Mouse (Mus musculus): Measurements from ENCODE around the gene Nop58. TPM values are rescaled to one million over a fixed set of nuclear protein-coding genes. Genes with fewer than 3 reads are reported as not detected.

Gene Nop58
- total and polyA plus RNA-seq, 3 experiments = 297 to 752 (median 523) TPM

- dilution Hi-C loops (cut with MboI; ENCODE audit: extremely low pct_ligation_motif_present, extremely low pct_unique_long_range_greater_than_20kb, low sequenced_read_pairs) = no loop called here
- Histone ChIP-seq H3K27ac (ENCODE audit: insufficient read depth, low read depth) (no peak overlapping the region), H3K9me3 (replicated peaks; ENCODE audit: low read length) (no peaks in the 10 kb centered on the region), H3K9ac (ENCODE audit: insufficient read depth, low read depth) (no peak overlapping the region), H3K4me1 (ENCODE audit: control insufficient read depth in 1 of 2, insufficient read depth in 2 of 2) (no peaks in the 10 kb centered on the region), H3K4me2 (ENCODE audit: insufficient read depth, low read depth, poor library complexity, severe bottlenecking) (no peak overlapping the region), H3K4me3 (replicated peaks in 1 of 3; ENCODE audit: low read depth in 2 of 3, low read length in 2 of 3, poor library complexity in 1 of 3) (no peak overlapping the region), H3K27me3 (replicated peaks) (no peaks in the 10 kb centered on the region), H3K79me2 (replicated peaks; ENCODE audit: control insufficient read depth, extremely low read depth, insufficient read depth, poor library complexity, severe bottlenecking) (no peaks in the 10 kb centered on the region), H3K36me3 (replicated peaks in 1 of 2; ENCODE audit: control insufficient read depth in 1 of 2, insufficient read depth in 1 of 2, low read length in 1 of 2) (no peaks in the 10 kb centered on the region)
- DNase-seq (ENCODE audit: extremely low read depth) = no peak
- in situ Hi-C loops (cut with MboI; ENCODE audit: low pct_ligation_motif_present, low pct_unique_long_range_greater_than_20kb, low sequenced_read_pairs) = no loop called here
- TF ChIP-seq HCFC1 (IDR thresholded peaks at IDR 0.05; ENCODE audit: low read depth, low read length) (no peak), MYC (IDR thresholded peaks at IDR 0.05; ENCODE audit: low read depth, low read length) (no peak), EP300 (IDR thresholded peaks at IDR 0.05; ENCODE audit: low read length) (no peak), MEF2A (IDR thresholded peaks at IDR 0.05; ENCODE audit: borderline replicate concordance, low read depth, low read length) (no peak), KAT2A (IDR thresholded peaks at IDR 0.05; ENCODE audit: insufficient replicate concordance, low read length) (no peak), JUND (conservative IDR thresholded peaks at IDR 0.05; ENCODE audit: low read depth, low read length) (no peak), NELFE (IDR thresholded peaks at IDR 0.05; ENCODE audit: low read depth, low read length) (no peak), ETS1 (conservative IDR thresholded peaks at IDR 0.05; ENCODE audit: low read depth, low read length) (no peak), CTCF (conservative IDR thresholded peaks at IDR 0.05 in 1 of 2, IDR thresholded peaks at IDR 0.05 in 1 of 2; ENCODE audit: low read depth in 2 of 2, low read length in 2 of 2) (no peak), TBP (conservative IDR thresholded peaks at IDR 0.05; ENCODE audit: low read depth, low read length) (no peak), USF1 (IDR thresholded peaks at IDR 0.05; ENCODE audit: low read depth, low read length) (no peak), RAD21 (IDR thresholded peaks at IDR 0.05; ENCODE audit: low read depth, low read length) (no peak), POLR2AphosphoS2 (IDR thresholded peaks at IDR 0.05; ENCODE audit: low read depth, low read length) (no peak)
Measured at GRCm38 (mm10) chr1:59738768-59739414, 54.1 kb downstream of the Nop58 start.

DNA sequence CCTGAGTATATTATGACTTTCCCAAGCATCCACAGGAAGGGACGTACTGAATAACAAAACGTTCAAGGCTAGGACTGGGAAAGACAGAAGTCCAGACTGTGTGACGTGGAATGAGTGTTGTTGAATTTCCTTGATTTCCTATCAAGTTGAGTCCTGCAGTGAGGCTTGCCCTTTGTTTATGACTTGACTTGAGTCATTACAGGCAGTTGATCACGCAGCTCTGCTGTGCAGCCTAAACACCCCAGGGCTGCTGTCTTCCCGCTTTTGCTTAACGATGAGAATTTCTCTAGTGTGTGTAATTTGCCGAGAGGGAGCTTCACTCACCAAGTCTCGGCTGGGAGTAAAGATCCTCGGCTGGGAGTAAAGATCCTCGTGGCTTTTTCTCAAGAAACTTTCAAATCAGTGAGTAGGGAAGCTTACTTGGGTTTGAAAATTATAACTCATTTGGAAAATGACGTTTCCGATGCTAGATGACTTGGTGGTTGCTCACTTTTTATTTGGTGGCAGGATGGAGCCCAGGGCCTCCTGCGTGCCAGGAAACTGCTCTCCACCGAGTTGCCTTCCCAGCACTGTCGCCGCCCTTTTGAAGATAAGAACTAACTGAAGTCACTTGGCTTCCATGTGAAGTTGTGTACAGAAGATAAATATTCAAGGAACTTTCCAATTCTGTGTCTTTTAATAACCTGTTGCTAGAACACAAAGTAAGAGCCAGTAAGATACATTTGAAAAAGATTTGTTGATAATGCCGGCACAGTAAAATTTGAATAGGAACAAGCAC, 55.0 kb downstream of the Nop58 start:
- dilution Hi-C loops (cut with MboI; ENCODE audit: extremely low pct_ligation_motif_present, extremely low pct_unique_long_range_greater_than_20kb, low sequenced_read_pairs) = no loop called here

More for the DNA sequence above, 55.0 kb downstream of the Nop58 start:
- DNase-seq (ENCODE audit: extremely low read depth) = no peak
- H3K36me3 ChIP-seq (replicated peaks in 1 of 2; ENCODE audit: control insufficient read depth in 1 of 2, insufficient read depth in 1 of 2, low read length in 1 of 2) = no peaks in the 10 kb centered on the region
- no peaks in the 10 kb centered on the region for H3K4me1 ChIP-seq (ENCODE audit: control insufficient read depth in 1 of 2, insufficient read depth in 2 of 2)
- no peaks in the 10 kb centered on the region for H3K9me3 ChIP-seq (replicated peaks; ENCODE audit: low read length)
- no peak overlapping the region for H3K27ac ChIP-seq (ENCODE audit: insufficient read depth, low read depth)
- H3K27me3 ChIP-seq (replicated peaks) = no peaks in the 10 kb centered on the region
- no peak overlapping the region for H3K4me3 ChIP-seq (replicated peaks in 1 of 3; ENCODE audit: low read depth in 2 of 3, low read length in 2 of 3, poor library complexity in 1 of 3)
- H3K9ac ChIP-seq (ENCODE audit: insufficient read depth, low read depth) = no peak overlapping the region
- no peaks in the 10 kb centered on the region for H3K79me2 ChIP-seq (replicated peaks; ENCODE audit: control insufficient read depth, extremely low read depth, insufficient read depth, poor library complexity, severe bottlenecking)
- H3K4me2 ChIP-seq (ENCODE audit: insufficient read depth, low read depth, poor library complexity, severe bottlenecking) = no peak overlapping the region
- TF ChIP-seq MXI1 (IDR thresholded peaks at IDR 0.05; ENCODE audit: low read depth, low read length) (no peak), RCOR1 (conservative IDR thresholded peaks at IDR 0.05; ENCODE audit: low read depth, low read length) (no peak), MAX (IDR thresholded peaks at IDR 0.05; ENCODE audit: low read length) (no peak), EP300 (IDR thresholded peaks at IDR 0.05; ENCODE audit: low read length) (no peak), KAT2A (IDR thresholded peaks at IDR 0.05; ENCODE audit: insufficient replicate concordance, low read length) (no peak), ETS1 (conservative IDR thresholded peaks at IDR 0.05; ENCODE audit: low read depth, low read length) (no peak), PAX5 (IDR thresholded peaks at IDR 0.05; ENCODE audit: low read length) (no peak)
- in situ Hi-C loops (cut with MboI; ENCODE audit: low pct_ligation_motif_present, low pct_unique_long_range_greater_than_20kb, low sequenced_read_pairs) = no loop called here
